ENCODE assay signal across 8 mouse cellular contexts in genomic region chr2:151542323-151543062, GRCm38 (mm10). TPM values are rescaled to one million over a fixed set of nuclear protein-coding genes. Genes with fewer than 3 reads are reported as not detected.
DNase-seq lines count a peak whose midpoint lies in the region; ATAC-seq and TF ChIP-seq lines count a peak whose summit lies in the region.

Fkbp1a (plus strand) TSS chr2:151542483.

- no peaks in the 10 kb centered on the region for H3K9me3 ChIP-seq in ES-E14 (ENCODE audit: control insufficient read depth, insufficient read depth, low read depth, low read length)
- H3K9me3 ChIP-seq in hindbrain, embryonic 10.5 days: no peaks in the 10 kb centered on the region
- H3K9me3 ChIP-seq in lung, postnatal 0 days (ENCODE audit: low read length): no peaks in the 10 kb centered on the region

- in situ Hi-C loops in ES-E14 (cut with MboI; ENCODE audit: low sequenced_read_pairs in 2 of 2, unreplicated experiment in 2 of 2): no loop called here

- peak; percentile 19 for TF ChIP-seq CTCF in lung, postnatal 0 days (IDR thresholded peaks at IDR 0.05)

- under 1% methylated on average over 93 of the region's 93 CpGs for WGBS in hindbrain, embryonic 10.5 days
- WGBS in lung, postnatal 0 days: under 1% methylated on average over 82 of the region's 93 CpGs

- H3K27ac ChIP-seq in ES-E14 (ENCODE audit: insufficient read depth, low read depth, low read length, poor library complexity, severe bottlenecking): peak within 1 kb of the TSS; percentile 50
- H3K27ac ChIP-seq in hindbrain, embryonic 10.5 days: peak within 1 kb of the TSS; percentile 97
- peak within 1 kb of the TSS; percentile 97 for H3K27ac ChIP-seq in lung, postnatal 0 days (ENCODE audit: low read length)

- peak within 1 kb of the TSS; percentile 86 for H3K9ac ChIP-seq in ES-E14 (ENCODE audit: insufficient read depth, low read depth, low read length, poor library complexity, severe bottlenecking)
- H3K9ac ChIP-seq in lung, postnatal 0 days (replicated peaks; ENCODE audit: low read depth): peak within 1 kb of the TSS; percentile 82

- peak; percentile 89 for ATAC-seq in frontal cortex, adult (ENCODE audit: low TSS enrichment)
- ATAC-seq in lung, postnatal 0 days: peak; percentile 96

- H3K4me1 ChIP-seq in ES-E14 (ENCODE audit: control insufficient read depth in 2 of 2, insufficient read depth in 2 of 2, low read length in 2 of 2, poor library complexity in 1 of 2): peaks cover 0 to 9% of the 10 kb centered on the region in 2 experiments; a peak in 3 of 4 replicates
- peaks cover 33% of the 10 kb centered on the region for H3K4me1 ChIP-seq in hindbrain, embryonic 10.5 days (replicated peaks)
- peaks cover 8% of the 10 kb centered on the region; the same call in 1 of the 2 replicates for H3K4me1 ChIP-seq in lung, postnatal 0 days (ENCODE audit: insufficient read depth, low read depth, low read length)

- DNase-seq in ES-E14 (ENCODE audit: low read depth, low spot score): peak; percentile 83
- peak; percentile 98 for DNase-seq in cerebellum, adult 11-12 months
- peak; percentile 97 for DNase-seq in hindbrain, embryonic 10.5 days (ENCODE audit: low spot score)
- DNase-seq in layer of hippocampus, adult 9-11 months: peak; percentile 96
- DNase-seq in lung, postnatal 0 days (ENCODE audit: low spot score): peak; percentile 97
- DNase-seq in ovary, postnatal 14 days (ENCODE audit: low spot score): peak; percentile 97
- DNase-seq in thymus, postnatal 14 days: peak; percentile 95

- peak; percentile 92 for TF ChIP-seq EP300 in lung, postnatal 0 days (IDR thresholded peaks at IDR 0.05)

- no peaks in the 10 kb centered on the region for H3K27me3 ChIP-seq in hindbrain, embryonic 10.5 days (ENCODE audit: insufficient read depth, poor library complexity, severe bottlenecking)
- H3K27me3 ChIP-seq in lung, postnatal 0 days (replicated peaks; ENCODE audit: insufficient read depth, low read length): no peaks in the 10 kb centered on the region

- H3K4me2 ChIP-seq in lung, postnatal 0 days (replicated peaks; ENCODE audit: low read depth, low read length): peak within 1 kb of the TSS; percentile 80

- H3K4me3 ChIP-seq in ES-E14 (ENCODE audit: insufficient read depth in 1 of 2, low read depth in 1 of 2, low read length in 2 of 2, poor library complexity in 1 of 2, severe bottlenecking in 1 of 2): peak within 1 kb of the TSS; percentile 76 to 88
- peak within 1 kb of the TSS; percentile 99 for H3K4me3 ChIP-seq in hindbrain, embryonic 10.5 days
- peak within 1 kb of the TSS; percentile 86 for H3K4me3 ChIP-seq in lung, postnatal 0 days (ENCODE audit: low read depth, low read length)

- peaks cover 35% of the 10 kb centered on the region for H3K36me3 ChIP-seq in ES-E14 (ENCODE audit: control insufficient read depth, insufficient read depth, low read length, poor library complexity, severe bottlenecking)
- peaks cover 35% of the 10 kb centered on the region for H3K36me3 ChIP-seq in hindbrain, embryonic 10.5 days
- peaks cover 9% of the 10 kb centered on the region for H3K36me3 ChIP-seq in lung, postnatal 0 days (ENCODE audit: insufficient read depth, low read length)

TF ChIP-seq in ES-E14, 5 proteins besides CTCF, POLR2A, EP300 and RAD21:
- no peak for TF ChIP-seq ZNF384 (IDR thresholded peaks at IDR 0.05; ENCODE audit: low read depth, low read length)
- 0 out of 2 replicates have a peak, but pooled peaks have one; percentile 56 for TF ChIP-seq HCFC1 (IDR thresholded peaks at IDR 0.05; ENCODE audit: borderline replicate concordance, insufficient read depth, low read length)
- TF ChIP-seq ZC3H11A (IDR thresholded peaks at IDR 0.05; ENCODE audit: borderline replicate concordance, low read depth, low read length): no peak
- TF ChIP-seq CHD2 (IDR thresholded peaks at IDR 0.05; ENCODE audit: low read depth, low read length): no peak

RNA-seq across cellular contexts. Expression of gene Fkbp1a, which starts in this region (rescaled TPM):
- 53.8 and 79.5 TPM in 2 replicates for total RNA-seq in ES-E14 (2012; rRNA removed)
- 600 and 645 TPM in 2 replicates for polyA plus RNA-seq in hindbrain, embryonic 10.5 days (2016; fragmentation: Nextera tagmentation; extraction: Ambion mirVana)
- 686 and 696 TPM in 2 replicates for polyA plus RNA-seq in lung, postnatal 0 days (2015; fragmentation: Nextera tagmentation; extraction: Ambion mirVana)

Comparison
In these comparisons a context has a peak if more than half of its experiments do, and no peak if none do; other contexts are left out.
1. Peak in every context shown above with its lines: DNase-seq, ATAC-seq, H3K4me3 ChIP-seq and H3K27ac ChIP-seq.